Mouse (Mus musculus) CH12.LX (cell line): ENCODE results near the gene Anpep.

Source experiments
- CTCF ChIP-seq, 2 experiments: IDR thresholded peaks in 1 of 2; conservative IDR thresholded peaks in 1 of 2; 2 replicates each; pipeline ENCODE4 v1.5.1; 2011 to 2012; ENCODE audit warnings: low read depth in 2 of 2, low read length in 2 of 2, improper control_type of control experiment in 1 of 2, inconsistent platforms in 1 of 2, mild to moderate bottlenecking in 1 of 2, moderate library complexity in 1 of 2
- POLR2A ChIP-seq: IDR thresholded peaks from 2 replicates; pipeline ENCODE4 v1.6.1; 2011; ENCODE audit warnings: low read depth, mild to moderate bottlenecking, improper control_type of control experiment, low read length

DNA sequence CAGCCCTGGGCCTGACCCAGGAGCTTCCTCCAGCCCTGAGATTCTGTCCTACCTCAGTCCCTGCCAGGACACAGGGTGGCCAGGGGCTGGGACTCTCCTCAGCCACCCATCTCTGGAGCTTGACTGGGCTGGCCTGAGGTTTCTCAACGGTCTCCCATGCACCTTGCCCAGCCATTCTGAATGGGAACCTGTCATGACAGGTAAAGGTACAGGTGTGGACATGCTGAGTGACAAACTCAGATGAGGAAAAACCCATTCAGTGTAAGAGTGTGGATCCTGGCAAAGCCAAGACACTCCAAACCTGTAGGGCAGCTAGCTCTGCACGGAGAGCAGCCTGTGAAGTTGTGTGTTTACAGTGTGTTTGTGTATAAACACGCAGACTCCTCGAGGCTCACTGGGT is 60.5 kb downstream of the Anpep start:
- TF ChIP-seq CTCF (conservative IDR thresholded peaks at IDR 0.05 in 1 of 2, IDR thresholded peaks at IDR 0.05 in 1 of 2; ENCODE audit: low read depth in 2 of 2, low read length in 2 of 2) (no peak), POLR2A (no peak)
